9 mouse cellular contexts compared by ENCODE assay signal in the genomic region with DNA sequence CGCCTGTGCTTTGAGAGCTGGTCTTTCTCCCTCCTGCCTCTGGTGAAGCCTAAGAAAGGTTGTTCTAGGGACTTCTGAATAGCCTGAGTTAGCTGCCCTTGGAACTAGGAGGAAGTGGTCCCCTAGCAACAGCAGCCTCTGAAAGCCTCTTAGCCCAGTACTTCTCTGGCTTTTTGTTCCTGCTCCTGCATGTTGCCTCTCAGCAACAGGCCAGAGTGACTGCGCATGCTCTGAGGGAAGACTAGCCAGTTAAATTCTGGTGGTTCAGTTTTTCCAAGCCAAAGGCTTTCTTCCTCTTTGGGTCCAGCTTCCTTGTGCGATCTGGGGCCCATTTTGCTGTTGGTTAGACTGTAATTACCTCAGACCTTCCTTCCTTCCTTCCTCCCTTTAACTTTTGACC.
DNase-seq lines count a peak whose midpoint lies in the region; ATAC-seq and TF ChIP-seq lines count a peak whose summit lies in the region.
"Had no signal": no experiment of that assay in that cellular context is flagged by ENCODE, and none has a peak within 500 bp of the region (broad histone marks: within the 10 kb centered on the region; RNA-seq: fewer than 3 reads in every experiment).

No protein-coding gene starts in this region.

- no peak overlapping the region for H3K27ac ChIP-seq in MEL (ENCODE audit: control insufficient read depth, low read depth, low read length)
- peak overlapping the region; percentile 19; the same call in 1 of the 2 replicates for H3K27ac ChIP-seq in liver, embryonic 15.5 days (replicated peaks)

- no peak for TF ChIP-seq POLR2A in MEL (IDR thresholded peaks at IDR 0.05; ENCODE audit: control insufficient read depth in 1 of 2, insufficient read depth in 1 of 2, low read depth in 1 of 2, low read length in 2 of 2, poor library complexity in 1 of 2)

- no peaks in the 10 kb centered on the region for H3K9me3 ChIP-seq in MEL (replicated peaks; ENCODE audit: insufficient read depth, low read length)
- no peaks in the 10 kb centered on the region for H3K9me3 ChIP-seq in liver, embryonic 15.5 days (replicated peaks)
- H3K9me3 ChIP-seq: G1E had no signal

- H3K4me3 ChIP-seq in MEL (ENCODE audit: control insufficient read depth in 1 of 2, insufficient read depth in 1 of 2, low read depth in 2 of 2, low read length in 2 of 2), result no peak overlapping the region
- H3K4me3 ChIP-seq in liver, embryonic 15.5 days (replicated peaks), result no peak overlapping the region

- H3K9ac ChIP-seq in MEL (ENCODE audit: control insufficient read depth, low read depth, low read length, poor library complexity, severe bottlenecking), result no peak overlapping the region
- no peak overlapping the region for H3K9ac ChIP-seq in liver, embryonic 15.5 days

- H3K36me3 ChIP-seq in MEL (ENCODE audit: control insufficient read depth in 1 of 2, insufficient read depth in 2 of 2, low read length in 2 of 2), result peaks cover 0 to 5% of the 10 kb centered on the region in 2 experiments; a peak in 2 of 4 replicates
- no peaks in the 10 kb centered on the region for H3K36me3 ChIP-seq in liver, embryonic 15.5 days (replicated peaks)
- H3K36me3 ChIP-seq: G1E had no signal

- TF ChIP-seq CTCF in MEL (IDR thresholded peaks at IDR 0.05 in 2 of 3, conservative IDR thresholded peaks at IDR 0.05 in 1 of 3; ENCODE audit: control insufficient read depth in 1 of 3, insufficient read depth in 1 of 3, low read depth in 2 of 3, low read length in 3 of 3, poor library complexity in 1 of 3, severe bottlenecking in 1 of 3), result no peak

- no peaks in the 10 kb centered on the region for H3K79me2 ChIP-seq in MEL (ENCODE audit: control insufficient read depth, insufficient read depth, low read length, poor library complexity)

- H3K4me2 ChIP-seq in liver, embryonic 15.5 days, result no peak overlapping the region

- TF ChIP-seq RAD21 in MEL (IDR thresholded peaks at IDR 0.05; ENCODE audit: low read depth, low read length), result no peak

- peaks cover 0 to 6% of the 10 kb centered on the region in 2 experiments; a peak in 1 of 4 replicates for H3K4me1 ChIP-seq in MEL (ENCODE audit: control insufficient read depth in 1 of 2, insufficient read depth in 2 of 2, low read length in 2 of 2)
- peaks cover 2% of the 10 kb centered on the region for H3K4me1 ChIP-seq in liver, embryonic 15.5 days (replicated peaks)

- peak; percentile 72 to 76 for ATAC-seq in hematopoietic stem cell, adult 5-6 weeks (replicated peaks in 1 of 2; ENCODE audit: insufficient read depth in 1 of 2, low FRiP score in 2 of 2, low TSS enrichment in 1 of 2, low read depth in 1 of 2, poor library complexity in 2 of 2, severe bottlenecking in 2 of 2)
- no peak for ATAC-seq in liver, embryonic 15.5 days (ENCODE audit: insufficient read depth)
- no peak for ATAC-seq in erythroid progenitor cell, adult 5-6 weeks (replicated peaks; ENCODE audit: low FRiP score, poor library complexity, severe bottlenecking)
- no peak for ATAC-seq in inflammation-experienced regulatory T-cells, adult 6 months

- peak; percentile 10 for DNase-seq in gastrocnemius, adult 18-20 months (ENCODE audit: low spot score)
- no peak for DNase-seq in gastrocnemius, postnatal 4 days (ENCODE audit: low spot score in 2 of 2)
- DNase-seq in MEL (ENCODE audit: low read depth, low spot score), result peak; percentile 16
- peak; percentile 40 for DNase-seq in right cerebral cortex, postnatal 14 days

- 42% methylated on average over 3 of the region's 3 CpGs for WGBS in liver, embryonic 15.5 days (ENCODE audit: insufficient replicate concordance)

- TF ChIP-seq EP300 in MEL (IDR thresholded peaks at IDR 0.05; ENCODE audit: low read depth in 1 of 2, low read length in 2 of 2), result no peak

- H3K27me3 ChIP-seq in MEL (ENCODE audit: control insufficient read depth in 1 of 2, insufficient read depth in 2 of 2, low read length in 2 of 2), result no peaks in the 10 kb centered on the region
- H3K27me3 ChIP-seq in liver, embryonic 15.5 days, result no peaks in the 10 kb centered on the region

TF ChIP-seq in MEL, 35 proteins besides CTCF, POLR2A, EP300 and RAD21:
- TF ChIP-seq MYB (IDR thresholded peaks at IDR 0.05; ENCODE audit: low read depth, low read length), result no peak
- no peak for TF ChIP-seq SMC3 (IDR thresholded peaks at IDR 0.05; ENCODE audit: low read depth, low read length)
- no peak for TF ChIP-seq CHD1 (IDR thresholded peaks at IDR 0.05; ENCODE audit: low read depth, low read length)
- TF ChIP-seq TAL1 (IDR thresholded peaks at IDR 0.05; ENCODE audit: low read length), result no peak
- no peak for TF ChIP-seq TCF12 (IDR thresholded peaks at IDR 0.05; ENCODE audit: low read depth, low read length)
- TF ChIP-seq JUND (IDR thresholded peaks at IDR 0.05; ENCODE audit: low read depth, low read length), result no peak
- no peak for TF ChIP-seq ZNF384 (IDR thresholded peaks at IDR 0.05; ENCODE audit: low read depth, low read length)
- no peak for TF ChIP-seq NRF1 (IDR thresholded peaks at IDR 0.05; ENCODE audit: insufficient read depth, low read depth, low read length, poor library complexity, severe bottlenecking)
- TF ChIP-seq ETS1 (IDR thresholded peaks at IDR 0.05; ENCODE audit: low read depth, low read length), result no peak
- TF ChIP-seq ZC3H11A (IDR thresholded peaks at IDR 0.05; ENCODE audit: low read depth, low read length), result no peak
- no peak for TF ChIP-seq MXI1 (IDR thresholded peaks at IDR 0.05; ENCODE audit: low read depth, low read length)
- no peak for TF ChIP-seq MYC (IDR thresholded peaks at IDR 0.05; ENCODE audit: low read depth, low read length)
- TF ChIP-seq GATA1 (IDR thresholded peaks at IDR 0.05; ENCODE audit: low read depth, low read length), result no peak
- no peak for TF ChIP-seq POLR2AphosphoS2 (IDR thresholded peaks at IDR 0.05; ENCODE audit: low read length)
- TF ChIP-seq MEF2A (IDR thresholded peaks at IDR 0.05; ENCODE audit: extremely low read depth, insufficient replicate concordance, low read depth, low read length, poor library complexity, severe bottlenecking), result no peak
- no peak for TF ChIP-seq TBP (IDR thresholded peaks at IDR 0.05; ENCODE audit: low read depth, low read length)
- no peak for TF ChIP-seq GABPA (IDR thresholded peaks at IDR 0.05; ENCODE audit: low read depth, low read length)

Comparison
In these comparisons a context has a peak if more than half of its experiments do, and no peak if none do; other contexts are left out.
1. DNase-seq: peak in gastrocnemius, adult 18-20 months (single experiment), MEL (single experiment) and right cerebral cortex, postnatal 14 days (single experiment); none in gastrocnemius, postnatal 4 days (0 of 2).
2. ATAC-seq: peak in hematopoietic stem cell, adult 5-6 weeks (2 of 2); none in liver, embryonic 15.5 days (single experiment), erythroid progenitor cell, adult 5-6 weeks (single experiment) and inflammation-experienced regulatory T-cells, adult 6 months (single experiment).